Mouse (Mus musculus) heart, embryonic 10.5 days (tissue): Measurements from ENCODE around the gene Olfr281. TPM values are rescaled to one million over a fixed set of nuclear protein-coding genes. Genes with fewer than 3 reads are reported as not detected.
A peak's percentile ranks its signal among the peaks of the same experiment; 100 is the strongest.

Experiments used
- DNase-seq: peaks from one replicate; pipeline ENCODE4 v3.0.0-alpha.2; 2017; ENCODE audit warnings: low spot score
- H3K27ac ChIP-seq: fragments of 300-500 bp; sonication (generic); 2 replicates; pipeline ENCODE4 v1.5.1; 2016; ENCODE audit warnings: mild to moderate bottlenecking
- H3K27me3 ChIP-seq: fragments of 300-500 bp; sonication (generic); 2 replicates; pipeline ENCODE4 v1.6.1; 2016; ENCODE audit warnings: mild to moderate bottlenecking; ENCODE audit not compliant: poor library complexity, insufficient read depth, severe bottlenecking
- H3K36me3 ChIP-seq: fragments of 300-500 bp; sonication (generic); 2 replicates; pipeline ENCODE4 v1.6.1; 2016; ENCODE audit warnings: mild to moderate bottlenecking, moderate library complexity
- H3K4me1 ChIP-seq: fragments of 300-500 bp; sonication (generic); 2 replicates; pipeline ENCODE4 v1.6.1; 2016; ENCODE audit warnings: mild to moderate bottlenecking
- H3K4me3 ChIP-seq: fragments of 300-500 bp; sonication (generic); 2 replicates; pipeline ENCODE4 v1.5.1; 2016; ENCODE audit warnings: mild to moderate bottlenecking, moderate library complexity
- H3K9me3 ChIP-seq: fragments of 300-500 bp; sonication (generic); 2 replicates; pipeline ENCODE4 v1.6.1; 2016; ENCODE audit warnings: mild to moderate bottlenecking, moderate library complexity
- WGBS: fragments of 180-500 bp; shearing (Covaris S2); methylation state at CpG from one replicate; pipeline ENCODE4 v1.1.7; 2016; 5-methylcytosine and 5-hydroxymethylcytosine counted together
- polyA plus RNA-seq: library from polyadenylated mRNA; unstranded; fragments of >200 nt; fragmentation: Nextera tagmentation; extraction: Ambion mirVana; gene quantifications from 2 replicates; pipeline ENCODE4 v1.2.1, GENCODE M21; 2016

Olfr281 gene
- polyA plus RNA-seq, 1 experiment from 2014 or later: not detected

DNA sequence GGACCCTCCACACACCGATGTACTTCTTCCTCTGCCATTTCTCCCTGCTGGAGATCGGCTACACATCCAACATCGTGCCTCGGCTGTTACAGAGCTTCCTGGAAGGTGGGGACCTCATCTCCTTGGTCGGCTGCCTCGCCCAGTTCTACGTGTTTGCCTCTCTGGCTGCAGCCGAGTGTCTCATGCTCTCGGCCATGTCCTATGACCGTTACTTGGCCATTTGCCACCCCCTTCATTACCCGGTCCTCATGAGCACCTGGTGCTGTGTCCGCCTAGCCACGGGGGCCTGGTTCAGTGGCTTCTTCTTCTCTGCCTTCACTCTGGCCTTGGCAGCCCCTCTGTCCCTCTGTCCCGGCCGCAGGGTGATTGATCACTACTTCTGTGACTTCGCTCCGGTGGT is 45.2 kb downstream of the Olfr281 start:
- Histone ChIP-seq H3K4me1 (no peaks in the 10 kb centered on the region), H3K4me3 (no peak overlapping the region), H3K27me3 (peaks cover 5% of the 10 kb centered on the region; the same call in 1 of the 2 replicates), H3K27ac (no peak overlapping the region), H3K9me3 (no peaks in the 10 kb centered on the region), H3K36me3 (no peaks in the 10 kb centered on the region)
- 80% methylated on average over 17 of the region's 17 CpGs for WGBS
- DNase-seq: no peak

DNA sequence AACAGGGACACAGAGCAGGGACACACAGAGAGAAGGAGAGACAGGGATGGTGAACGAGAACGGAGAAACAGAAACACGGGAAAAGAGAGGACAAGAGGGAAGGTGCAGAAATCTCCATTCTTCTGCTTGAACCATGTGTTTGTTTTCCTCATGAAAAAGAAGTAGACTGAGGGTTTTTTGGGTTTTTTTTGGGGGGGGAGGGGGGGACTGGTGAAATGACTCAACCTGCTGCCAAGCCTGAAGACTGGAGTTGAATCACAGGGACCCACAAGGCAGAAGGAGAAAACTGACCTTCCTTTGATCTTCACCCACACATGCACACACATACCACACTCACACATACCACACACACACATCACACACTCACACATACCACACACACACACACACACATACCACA is 50.9 kb downstream of the Olfr281 start:
- Histone ChIP-seq H3K4me3 (no peak overlapping the region), H3K4me1 (no peaks in the 10 kb centered on the region), H3K27ac (no peak overlapping the region), H3K9me3 (no peaks in the 10 kb centered on the region), H3K36me3 (no peaks in the 10 kb centered on the region), H3K27me3 (peaks cover 5% of the 10 kb centered on the region; the same call in 1 of the 2 replicates)
- DNase-seq: no peak
- WGBS: 68% methylated on average over 3 of the region's 3 CpGs

DNA sequence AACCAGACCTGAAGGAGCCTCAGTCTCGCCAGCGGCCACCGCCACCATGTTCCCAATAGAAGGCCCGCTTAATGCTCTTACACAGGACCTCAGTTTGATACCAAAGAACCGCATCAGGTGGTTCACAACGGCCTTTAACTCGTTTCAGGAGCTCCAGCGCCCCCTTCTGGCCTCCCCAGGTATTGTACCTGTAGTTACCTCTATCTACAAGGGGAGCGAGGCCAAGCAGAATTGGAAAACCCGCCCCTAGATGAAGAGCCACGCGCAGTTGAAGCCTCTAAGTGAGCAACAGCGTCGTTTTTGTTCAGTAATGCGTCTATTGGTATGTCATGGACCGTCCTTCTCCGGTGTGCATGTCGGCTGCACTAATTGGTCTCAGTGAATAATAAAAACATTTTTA is 52.1 kb downstream of the Olfr281 start:
- Histone ChIP-seq H3K36me3 (no peaks in the 10 kb centered on the region), H3K4me1 (no peaks in the 10 kb centered on the region), H3K27ac (no peak overlapping the region), H3K9me3 (no peaks in the 10 kb centered on the region), H3K4me3 (peak overlapping the region; percentile 2; the same call in 1 of the 2 replicates), H3K27me3 (peaks cover 4% of the 10 kb centered on the region; the same call in 1 of the 2 replicates)
- peak; percentile 80 for DNase-seq
- WGBS: 13% methylated on average over 18 of the region's 18 CpGs

GRCm38 (mm10) chr15:98506253-98506957 is 54.0 kb downstream of the Olfr281 start:
- Histone ChIP-seq H3K4me3 (no peak overlapping the region), H3K4me1 (peaks cover 6% of the 10 kb centered on the region; the same call in 1 of the 2 replicates)
- 72% methylated on average over 9 of the region's 9 CpGs for WGBS

GRCm38 (mm10) chr15:98507321-98507720 is 54.9 kb downstream of the Olfr281 start:
- no peak for DNase-seq
- no peak overlapping the region for H3K27ac ChIP-seq
- WGBS: 77% methylated on average over 4 of the region's 6 CpGs

More at GRCm38 (mm10) chr15:98506253-98506957, 54.0 kb downstream of the Olfr281 start:
- H3K27ac ChIP-seq: no peak overlapping the region
- DNase-seq: no peak
- H3K9me3 ChIP-seq: no peaks in the 10 kb centered on the region
- H3K27me3 ChIP-seq: no peaks in the 10 kb centered on the region
- no peaks in the 10 kb centered on the region for H3K36me3 ChIP-seq

DNA sequence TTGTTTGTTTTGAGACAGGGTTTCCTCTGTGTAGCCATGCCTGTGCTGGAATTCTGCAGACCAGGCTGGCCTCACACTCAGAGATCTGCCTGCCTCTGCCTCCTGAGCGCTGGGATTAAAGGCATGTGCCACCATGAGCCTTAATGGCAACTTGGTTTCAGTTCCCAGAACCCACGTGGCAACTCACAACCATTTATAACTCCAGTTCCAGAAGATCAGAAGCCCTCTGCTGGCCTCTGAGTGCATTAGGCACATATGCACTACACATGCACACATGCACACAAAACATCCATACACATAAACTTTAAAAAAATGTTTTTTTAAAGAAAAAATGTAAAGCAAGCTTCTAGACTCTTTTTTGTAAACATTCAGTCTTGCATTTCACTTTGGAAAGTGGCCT is 57.0 kb downstream of the Olfr281 start:
- no peaks in the 10 kb centered on the region for H3K36me3 ChIP-seq
- no peak overlapping the region for H3K4me3 ChIP-seq
- 47% methylated on average over 2 of the region's 2 CpGs for WGBS
- no peak overlapping the region for H3K27ac ChIP-seq
- H3K9me3 ChIP-seq: no peaks in the 10 kb centered on the region
- H3K4me1 ChIP-seq: peaks cover 18% of the 10 kb centered on the region
- H3K27me3 ChIP-seq: no peaks in the 10 kb centered on the region
- no peak for DNase-seq

More at GRCm38 (mm10) chr15:98507321-98507720, 54.9 kb downstream of the Olfr281 start:
- H3K4me1 ChIP-seq: peaks cover 9% of the 10 kb centered on the region; the same call in 1 of the 2 replicates
- no peak overlapping the region for H3K4me3 ChIP-seq
- no peaks in the 10 kb centered on the region for H3K27me3 ChIP-seq
- H3K9me3 ChIP-seq: no peaks in the 10 kb centered on the region
- no peaks in the 10 kb centered on the region for H3K36me3 ChIP-seq

Other genes starting within 250 kb of the Olfr281 start
- not detected in 2 replicates for gene Gm44579, start 231.6 kb upstream of the Olfr281 start, polyA plus RNA-seq
- 0.18 TPM in 1 of 2 replicates, not detected in the other for gene Olfr287, start 231.5 kb upstream of the Olfr281 start, polyA plus RNA-seq
- gene Olfr286, start 218.1 kb upstream of the Olfr281 start, polyA plus RNA-seq: not detected in 2 replicates
- not detected in 2 replicates for gene H1fnt, start 195.3 kb upstream of the Olfr281 start, polyA plus RNA-seq
- gene Zfp641, start 156.4 kb upstream of the Olfr281 start, polyA plus RNA-seq: 1.1 and 1.4 TPM in 2 replicates
- gene Olfr285, start 135.2 kb upstream of the Olfr281 start, polyA plus RNA-seq: not detected in 2 replicates
- gene Olfr284, start 111.6 kb upstream of the Olfr281 start, polyA plus RNA-seq: not detected in 2 replicates
- gene Olfr283, start 71.6 kb upstream of the Olfr281 start, polyA plus RNA-seq: not detected in 2 replicates
- gene Olfr282, start 21.4 kb upstream of the Olfr281 start, polyA plus RNA-seq: not detected in 2 replicates
- gene OR5BS1P, start 17.3 kb downstream of the Olfr281 start, polyA plus RNA-seq: not detected in 2 replicates
- not detected in 2 replicates for gene Lalba, start 30.1 kb downstream of the Olfr281 start, polyA plus RNA-seq
- gene Olfr279, start 39.8 kb downstream of the Olfr281 start, polyA plus RNA-seq: not detected in 2 replicates
- 91.7 and 127 TPM in 2 replicates for gene Kansl2, start 81.7 kb downstream of the Olfr281 start, polyA plus RNA-seq
- 42.8 and 53.0 TPM in 2 replicates for gene Ccnt1, start 118.3 kb downstream of the Olfr281 start, polyA plus RNA-seq
- gene 4930415O20Rik, start 118.4 kb downstream of the Olfr281 start, polyA plus RNA-seq: 0.43 TPM in 1 of 2 replicates, not detected in the other
- 25.5 and 33.5 TPM in 2 replicates for gene Adcy6, start 157.5 kb downstream of the Olfr281 start, polyA plus RNA-seq
- 9.9 and 23.3 TPM in 2 replicates for gene Cacnb3, start 178.3 kb downstream of the Olfr281 start, polyA plus RNA-seq
- gene Ddx23, start 210.3 kb downstream of the Olfr281 start, polyA plus RNA-seq: 15.6 and 17.5 TPM in 2 replicates
- 1.7 and 2.8 TPM in 2 replicates for gene Rnd1, start 224.9 kb downstream of the Olfr281 start, polyA plus RNA-seq